Mouse (Mus musculus): ENCODE data around the gene Dthd1.

Dthd1 gene

DNA sequence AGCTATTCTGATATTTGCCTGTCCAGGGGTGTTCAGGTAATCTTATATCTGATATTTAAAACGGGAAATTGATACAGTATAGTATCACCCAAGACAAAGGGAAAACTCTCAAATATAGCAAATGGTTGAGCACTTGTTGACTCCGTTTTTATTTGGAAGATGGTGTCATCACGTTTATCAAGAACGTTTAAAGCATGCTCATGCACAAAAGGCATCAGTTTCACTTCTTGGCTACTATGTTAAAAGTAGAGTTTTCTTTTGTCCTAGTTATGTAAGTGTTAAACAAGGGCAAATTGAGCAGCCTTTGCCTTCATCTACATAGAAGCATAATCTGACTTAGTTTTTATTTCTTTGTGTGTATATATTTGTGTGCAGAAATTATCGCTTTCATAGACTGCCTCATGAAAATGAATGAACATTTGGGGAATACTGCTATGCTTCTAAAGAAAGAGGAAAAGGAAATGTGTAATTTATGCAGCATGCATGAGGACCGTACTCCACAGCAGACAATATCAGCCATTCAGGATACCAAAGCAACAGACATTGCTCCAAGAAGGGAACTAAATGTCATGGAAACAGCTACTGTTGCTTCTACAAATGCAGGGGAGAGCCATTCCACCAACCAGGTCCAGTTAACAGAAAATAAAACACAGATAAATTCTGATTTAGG, at the start of gene Dthd1:
Dthd1 (plus strand) TSS at position 422 of the 670 bp plus-strand sequence.
- no peak for DNase-seq (ENCODE audit: low spot score in 2 of 2)

DNA sequence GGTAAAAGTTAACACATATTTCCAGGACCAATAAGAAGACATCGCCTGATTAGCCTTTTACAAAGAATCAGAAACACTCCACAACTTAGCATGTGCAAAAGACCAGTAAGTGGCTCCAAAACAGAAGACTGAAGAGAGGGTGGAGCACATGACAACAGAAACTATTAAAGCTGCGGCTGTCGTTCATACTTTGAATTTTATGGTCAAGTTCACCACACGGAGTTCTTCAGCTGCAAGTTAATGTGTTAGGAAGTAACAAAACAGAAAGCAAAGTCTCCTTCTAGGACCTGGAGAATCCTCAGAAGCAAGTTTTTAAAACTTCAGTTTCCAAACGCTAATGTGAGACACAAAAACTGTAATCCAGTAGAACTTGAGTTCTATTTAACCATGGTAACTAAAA, 49.5 kb upstream of the Dthd1 start:
- no peak for DNase-seq (ENCODE audit: low spot score in 2 of 2)

DNA sequence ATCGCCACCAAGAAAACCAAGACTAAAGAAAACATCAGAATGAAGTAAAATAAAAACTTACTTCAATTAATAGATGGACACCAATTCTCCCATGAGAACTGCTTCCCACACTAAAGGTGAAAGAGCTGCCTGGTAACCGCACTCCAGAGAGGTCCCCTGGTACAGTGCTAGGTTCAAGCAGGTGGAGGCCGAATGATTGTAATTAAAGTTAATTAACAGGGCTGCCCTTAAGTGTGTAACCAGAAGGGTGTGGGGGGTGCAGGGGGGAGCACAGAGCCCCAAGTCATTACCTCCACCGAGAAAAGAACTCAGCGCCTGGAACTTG, 48.2 kb upstream of the Dthd1 start:
- DNase-seq (ENCODE audit: low spot score in 2 of 2) = no peak

DNA sequence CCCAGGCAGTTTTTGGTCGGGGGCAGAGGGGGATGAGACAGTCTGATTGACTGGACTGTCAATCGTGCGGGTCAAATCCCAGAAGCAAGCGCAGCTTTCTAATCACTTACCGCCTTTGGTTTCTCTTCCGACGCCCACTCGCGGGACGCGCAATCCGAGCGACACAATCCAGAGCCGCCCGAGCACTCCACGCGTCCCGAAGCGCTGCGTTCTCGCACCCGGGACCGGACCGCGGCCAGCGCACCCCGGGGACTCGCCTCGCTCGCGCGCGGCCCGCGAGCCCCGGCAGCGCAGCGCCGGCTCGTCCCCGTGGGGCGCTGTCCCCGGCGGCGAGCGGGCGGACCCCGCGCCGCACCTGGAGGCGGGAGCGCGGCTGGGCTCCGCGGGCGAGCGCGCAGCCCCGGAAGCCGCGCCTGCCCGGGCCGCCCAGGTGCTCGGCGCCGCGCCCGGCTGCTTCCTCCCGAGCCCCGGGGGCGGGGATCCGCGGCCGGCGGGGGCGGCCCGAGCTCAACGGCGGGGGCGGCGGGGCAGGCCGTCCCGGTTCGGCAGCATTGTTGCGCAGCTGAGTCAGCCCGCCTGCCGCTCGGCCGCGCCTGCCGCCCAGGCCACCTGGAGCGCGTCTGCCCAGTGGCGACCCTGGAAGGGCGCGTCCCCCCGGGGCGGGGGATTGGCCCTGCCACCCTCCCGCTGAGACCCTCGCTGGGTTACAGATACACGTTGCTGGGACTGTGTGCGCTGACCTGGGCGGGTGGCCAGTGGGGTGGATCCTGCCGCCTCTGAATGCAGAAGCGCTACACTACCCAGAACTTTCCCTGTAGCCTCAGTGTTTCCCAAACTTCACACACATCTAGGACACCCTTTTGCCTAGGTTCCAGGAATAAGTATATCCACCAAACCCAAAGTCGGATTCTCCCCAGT, 47.6 kb upstream of the Dthd1 start, which contains the start of gene Arap2:
Arap2 (minus strand) TSS at position 376 of the 918 bp plus-strand sequence.
- peak; percentile 55 to 60 for DNase-seq (ENCODE audit: low spot score in 2 of 2)

DNA sequence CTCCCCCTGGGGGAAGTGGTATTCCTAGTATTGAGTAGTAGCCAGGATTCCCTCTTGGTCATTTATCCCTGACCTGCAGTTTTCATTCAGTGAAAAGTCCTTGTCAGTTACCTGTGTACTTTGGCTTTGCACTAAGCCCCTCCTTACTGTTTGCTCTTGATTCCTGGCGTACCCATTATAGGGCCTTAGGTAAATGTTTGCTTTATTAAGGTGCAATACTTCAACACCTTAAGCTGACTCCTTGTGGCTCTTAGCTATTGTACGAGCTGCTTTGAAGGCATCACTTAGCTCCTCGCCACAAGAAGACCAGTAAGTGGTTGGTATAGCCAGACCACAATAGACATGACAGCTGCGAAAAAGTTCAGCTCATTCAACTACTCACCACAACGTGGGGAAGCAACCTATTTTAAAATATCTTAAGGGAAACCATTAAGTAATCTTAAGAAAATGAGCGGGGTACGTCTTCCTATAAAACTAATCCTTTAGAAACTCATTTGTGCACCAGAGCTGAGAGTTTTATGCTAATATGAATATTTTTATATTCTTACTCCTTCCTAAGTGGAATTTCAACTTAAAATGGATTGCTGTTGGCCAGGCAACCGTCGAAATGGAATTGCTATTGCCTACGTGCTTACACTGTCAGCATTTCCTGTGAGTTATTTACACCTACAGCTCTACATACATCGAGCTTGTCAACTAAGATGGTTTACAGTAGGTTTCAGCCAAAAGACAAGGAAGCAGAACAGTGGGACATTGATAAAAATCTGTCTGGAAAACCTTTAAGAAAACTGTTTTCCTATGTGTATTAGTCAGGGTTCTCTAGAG, 41.6 kb upstream of the Dthd1 start:
- no peak for DNase-seq (ENCODE audit: low spot score in 2 of 2)

DNA sequence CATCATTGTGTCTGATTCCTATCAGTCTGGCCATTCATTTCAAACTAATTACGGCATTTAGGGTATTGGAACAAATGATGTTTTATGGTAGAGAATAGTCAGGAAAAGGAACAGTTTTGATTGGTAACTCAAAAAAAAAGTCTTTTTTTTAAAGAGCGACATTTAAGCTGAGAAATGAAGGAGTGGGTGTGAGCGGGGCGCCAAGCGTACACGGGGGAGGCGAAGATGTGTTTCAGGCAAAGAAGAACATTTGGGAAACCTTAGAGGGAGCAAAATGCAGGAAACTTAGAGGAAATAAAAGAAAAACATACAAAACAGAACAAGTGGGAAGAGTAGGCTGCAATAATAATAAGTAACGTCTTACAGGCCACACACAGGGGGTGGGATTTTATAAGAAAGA, 35.8 kb upstream of the Dthd1 start:
- peak in 1 of 2 experiments; percentile 55 for DNase-seq (ENCODE audit: low spot score in 2 of 2)

DNA sequence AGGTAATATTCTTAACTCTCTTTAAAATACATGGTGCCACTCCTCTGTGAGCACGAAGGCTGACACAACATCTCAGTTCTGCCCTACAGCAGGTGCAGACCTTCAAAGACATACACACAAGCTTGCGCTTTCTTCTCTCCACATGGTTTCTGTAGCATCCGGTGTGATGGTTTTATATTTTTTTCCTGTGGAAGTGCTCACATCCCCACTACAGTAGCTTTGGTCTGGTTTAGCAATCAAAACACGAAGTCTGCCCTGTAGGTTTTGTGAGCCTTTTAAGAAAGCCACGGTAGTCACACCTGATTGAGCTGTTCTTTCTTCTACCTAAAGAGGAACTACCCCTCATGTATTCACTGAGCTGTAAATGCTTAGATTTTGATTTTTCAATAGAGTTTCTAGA, 34.9 kb upstream of the Dthd1 start:
- no peak for DNase-seq (ENCODE audit: low spot score in 2 of 2)

DNA sequence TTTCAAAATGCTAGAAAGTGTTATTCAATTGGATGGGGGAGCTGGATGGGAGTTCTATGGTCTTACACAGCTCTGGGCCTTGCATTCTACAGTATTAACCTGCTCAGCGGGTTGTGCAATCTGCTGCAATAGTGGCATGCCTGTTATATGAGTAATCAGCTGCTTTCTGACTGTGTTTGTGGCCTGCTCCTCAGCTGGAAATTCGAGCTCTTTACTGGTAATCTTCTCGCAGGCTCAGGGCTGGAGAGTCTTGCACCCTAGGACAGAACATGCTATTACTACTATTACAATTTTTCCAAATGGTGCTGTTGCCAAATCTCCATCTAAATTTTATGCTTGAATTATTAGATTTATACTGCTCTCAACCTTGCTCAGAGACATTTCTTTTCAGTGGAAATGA, 26.8 kb upstream of the Dthd1 start:
- DNase-seq (ENCODE audit: low spot score in 2 of 2) = no peak

DNA sequence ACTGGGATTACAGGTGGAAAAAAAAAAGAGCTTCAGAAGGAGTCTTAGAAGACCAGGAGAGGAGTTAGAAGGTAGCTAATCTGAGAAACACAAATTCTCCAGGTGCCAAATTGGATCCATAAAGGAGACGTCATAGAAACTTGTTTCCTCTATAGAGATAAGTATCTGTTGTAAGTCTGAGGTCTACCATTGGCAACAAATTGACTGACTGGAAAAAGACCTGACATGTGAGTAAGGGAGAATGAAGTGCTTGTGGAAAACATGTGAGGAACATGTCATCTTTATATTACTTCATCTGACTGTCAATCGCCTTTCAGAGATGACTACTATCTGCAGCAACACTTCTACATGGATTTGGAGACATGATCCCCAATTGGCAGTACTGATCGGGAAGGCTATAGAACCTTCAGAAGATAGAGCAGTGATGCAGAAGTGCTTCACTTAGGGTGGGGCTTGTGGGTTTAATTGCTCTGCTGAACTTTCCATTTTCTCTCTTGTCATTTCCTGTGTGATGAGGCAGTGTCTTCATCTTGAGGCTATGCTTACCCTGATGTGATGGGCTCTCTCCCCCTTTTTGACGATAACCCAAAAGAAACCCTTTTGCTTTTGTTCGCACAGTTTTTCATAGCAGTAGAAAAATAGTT, 22.6 kb upstream of the Dthd1 start:
- DNase-seq (ENCODE audit: low spot score in 2 of 2) = no peak

DNA sequence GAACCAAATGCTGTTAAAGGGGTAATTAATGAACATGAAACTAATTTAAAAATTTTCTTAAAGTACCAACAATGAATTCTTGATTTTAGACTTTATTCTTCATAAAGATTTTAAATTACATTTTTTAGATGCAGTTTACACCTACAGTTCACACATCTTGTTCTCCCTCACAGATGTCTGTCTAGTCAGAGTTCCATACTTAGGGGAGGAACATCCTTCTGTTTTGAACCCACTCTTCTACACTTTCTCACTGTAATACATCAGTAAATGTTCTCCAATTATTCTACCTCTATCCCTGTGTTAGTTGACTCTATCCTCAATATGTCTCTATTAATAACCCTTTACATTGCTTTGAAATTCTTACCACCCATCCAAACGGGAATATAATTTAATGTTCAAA, 20.8 kb upstream of the Dthd1 start:
- DNase-seq (ENCODE audit: low spot score in 2 of 2) = no peak

DNA sequence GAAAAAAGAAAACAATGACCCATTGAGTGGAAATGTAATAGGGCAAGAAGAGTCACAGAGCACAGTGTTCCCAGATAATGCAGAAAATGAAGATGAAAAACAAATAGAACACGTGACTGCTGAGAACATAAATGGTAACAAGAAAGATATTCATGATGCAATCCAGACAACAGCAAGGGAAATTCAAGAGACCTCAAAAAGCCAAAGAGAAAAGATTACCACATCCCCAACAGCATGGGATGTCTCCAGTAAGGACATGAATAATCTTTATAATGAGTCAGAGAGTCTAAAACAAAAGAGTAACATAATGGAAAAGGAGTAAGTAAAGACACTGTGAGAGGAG, 420 bp downstream of the Dthd1 start:
- DNase-seq (ENCODE audit: low spot score in 2 of 2) = no peak

DNA sequence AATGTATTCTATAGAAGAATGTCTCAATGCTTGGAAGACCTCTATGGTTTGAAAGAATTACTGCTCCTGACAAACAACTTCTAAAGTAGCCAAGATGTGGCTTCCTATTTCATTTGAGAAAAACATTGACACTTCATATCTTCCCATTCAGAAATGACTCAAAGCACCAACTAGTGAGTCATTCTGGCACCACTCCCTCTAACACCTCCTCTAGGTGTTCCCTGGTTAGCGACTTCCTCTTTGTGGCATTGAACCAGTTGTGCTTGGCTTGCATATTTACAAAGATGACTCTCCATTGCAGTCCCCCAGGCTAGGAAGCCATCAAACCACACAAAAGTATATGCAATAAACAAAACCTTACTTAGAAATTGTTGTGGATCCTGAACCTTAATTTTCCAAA, 2.1 kb downstream of the Dthd1 start:
- DNase-seq (ENCODE audit: low spot score in 2 of 2) = peak; percentile 25 to 36

DNA sequence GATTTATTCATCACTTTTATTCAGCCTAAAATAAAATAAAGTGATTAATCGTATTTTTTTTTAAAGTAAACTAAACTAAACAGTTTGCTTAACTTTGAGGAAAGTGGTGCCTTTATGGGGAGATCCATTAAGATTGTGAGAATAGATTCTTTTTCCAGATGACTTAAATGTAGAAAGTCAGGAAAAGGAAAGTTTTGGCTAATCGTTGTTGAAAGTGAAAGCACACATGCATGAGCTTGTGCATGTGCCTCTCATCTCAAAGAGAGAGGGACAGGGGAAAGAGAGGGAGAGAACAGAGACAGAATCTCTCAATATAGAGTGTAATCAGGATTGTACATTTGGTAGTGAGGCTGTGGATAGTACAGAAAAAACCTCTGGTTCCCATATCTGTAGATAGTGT, 5.9 kb downstream of the Dthd1 start:
- DNase-seq (ENCODE audit: low spot score in 2 of 2) = no peak

DNA sequence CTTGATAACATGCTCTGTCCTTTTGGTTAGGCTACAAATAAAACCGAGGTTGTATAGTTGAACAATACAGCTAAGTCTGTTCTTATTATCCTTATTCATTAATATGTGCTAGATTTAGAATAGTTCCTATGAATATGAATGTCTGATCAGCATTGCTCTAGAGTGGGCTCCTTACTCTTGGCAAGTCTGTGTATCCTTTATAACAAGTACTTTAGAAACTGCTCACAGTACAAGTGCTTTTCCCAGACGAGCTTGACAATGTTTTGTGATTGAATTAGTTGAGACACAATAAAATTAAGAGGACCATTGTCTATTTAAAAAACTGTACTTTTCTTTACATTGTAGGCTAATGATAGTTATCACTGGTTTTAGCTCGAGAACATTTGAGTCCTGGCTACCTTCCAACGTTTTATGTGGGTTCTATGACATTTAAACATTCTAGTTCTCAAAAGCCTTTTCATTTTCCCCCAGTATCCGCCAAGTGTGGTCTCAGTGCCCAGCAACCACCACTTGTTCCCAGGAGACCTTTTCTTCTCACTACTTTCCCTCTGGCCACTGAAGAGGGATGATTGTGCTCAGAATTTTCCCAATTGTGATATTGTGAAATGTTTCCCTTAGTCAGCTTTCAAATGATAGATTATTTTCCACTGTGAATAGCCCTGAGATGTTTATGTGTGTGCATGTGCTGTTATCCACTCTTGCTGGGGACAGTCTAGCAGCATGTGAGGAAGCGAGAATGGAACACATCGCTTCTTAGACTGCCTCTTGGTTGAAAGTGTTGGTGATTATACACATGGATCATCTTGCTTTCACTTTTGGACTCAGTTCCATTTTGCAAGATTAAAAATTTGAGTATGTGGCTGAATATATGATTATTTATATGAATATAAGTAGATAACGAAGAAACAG, 7.0 kb downstream of the Dthd1 start:
- no peak for DNase-seq (ENCODE audit: low spot score in 2 of 2)

DNA sequence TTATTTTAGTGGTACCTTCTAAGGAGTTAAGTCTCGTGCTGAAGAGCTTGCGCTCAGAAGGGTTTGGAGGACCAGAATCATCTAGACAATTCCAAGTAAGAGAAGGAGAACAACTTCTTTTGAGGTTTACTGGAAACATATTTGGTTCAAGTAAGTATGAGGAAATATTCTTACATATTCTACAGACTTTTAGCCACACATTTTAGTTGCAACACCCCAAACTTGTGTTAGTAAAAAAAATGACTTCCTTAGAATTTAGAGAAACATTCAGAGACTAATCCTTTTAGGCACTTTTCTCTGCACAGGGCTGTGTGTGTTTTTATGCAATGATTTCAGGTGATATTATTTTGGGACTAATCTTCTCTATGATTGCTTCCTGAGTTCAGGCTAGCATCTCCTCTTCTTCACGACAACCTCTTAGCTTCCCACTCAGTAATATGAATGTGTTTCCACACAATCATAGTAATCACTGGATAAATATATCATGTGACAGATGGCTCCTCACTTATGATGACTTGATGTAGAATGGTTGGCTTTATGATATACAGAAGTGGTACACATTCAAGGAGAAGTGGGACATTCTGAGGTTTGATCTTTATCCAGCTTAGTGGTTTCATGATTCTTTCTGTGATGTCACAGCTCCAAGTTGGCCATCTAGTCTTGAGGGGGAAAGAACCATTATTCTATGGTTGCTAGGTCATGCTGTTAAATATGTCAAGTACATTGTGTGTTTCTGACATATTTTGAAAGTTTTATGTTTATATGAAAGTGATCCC, 29.5 kb downstream of the Dthd1 start:
- DNase-seq (ENCODE audit: low spot score in 2 of 2) = no peak

DNA sequence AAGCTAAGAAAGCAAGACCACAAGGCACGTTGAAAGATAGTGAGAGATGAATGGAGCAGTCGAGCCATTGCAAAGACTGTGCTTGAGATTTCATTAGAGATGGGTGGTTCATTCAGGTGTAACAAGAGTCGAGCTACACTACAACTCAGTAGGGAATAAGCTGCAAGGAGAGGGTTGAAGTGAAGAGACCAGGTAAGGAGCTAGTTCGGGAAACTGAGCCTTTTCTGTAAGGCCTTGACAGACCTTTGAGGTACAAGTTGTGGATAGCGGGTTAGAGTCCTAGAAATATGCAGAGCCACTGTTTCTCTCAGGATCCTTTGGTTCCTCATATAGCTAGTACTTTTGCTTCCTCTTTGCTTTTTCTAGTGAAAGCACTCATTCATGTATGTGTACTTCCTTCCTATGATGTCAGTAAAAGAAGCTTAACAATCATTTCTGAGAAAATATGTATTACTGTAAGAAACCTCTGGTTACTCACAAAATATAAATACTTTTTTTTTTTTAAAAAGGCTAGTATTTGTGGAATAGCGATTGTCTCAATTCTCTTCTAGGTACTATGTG, 33.0 kb downstream of the Dthd1 start:
- DNase-seq (ENCODE audit: low spot score in 2 of 2) = no peak

DNA sequence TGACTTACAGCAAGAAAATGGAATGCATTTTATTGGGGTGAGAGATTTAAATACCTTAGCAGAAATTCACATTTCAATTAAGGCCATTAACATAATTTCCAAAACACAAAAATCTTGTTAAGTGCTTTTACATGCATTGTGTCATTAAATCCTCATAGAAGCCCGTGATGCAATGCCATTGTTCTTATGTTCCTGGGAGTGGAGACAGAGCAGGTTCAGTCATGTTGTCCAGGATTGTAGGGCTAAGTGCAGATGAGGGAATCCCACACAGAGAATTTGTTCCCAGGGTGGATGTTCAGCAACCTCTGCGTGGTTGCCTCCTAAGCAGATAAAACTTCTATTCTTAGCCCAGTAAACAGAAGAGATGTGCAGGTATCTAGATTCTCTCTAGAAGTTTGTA, 37.7 kb downstream of the Dthd1 start:
- DNase-seq (ENCODE audit: low spot score in 2 of 2) = no peak

DNA sequence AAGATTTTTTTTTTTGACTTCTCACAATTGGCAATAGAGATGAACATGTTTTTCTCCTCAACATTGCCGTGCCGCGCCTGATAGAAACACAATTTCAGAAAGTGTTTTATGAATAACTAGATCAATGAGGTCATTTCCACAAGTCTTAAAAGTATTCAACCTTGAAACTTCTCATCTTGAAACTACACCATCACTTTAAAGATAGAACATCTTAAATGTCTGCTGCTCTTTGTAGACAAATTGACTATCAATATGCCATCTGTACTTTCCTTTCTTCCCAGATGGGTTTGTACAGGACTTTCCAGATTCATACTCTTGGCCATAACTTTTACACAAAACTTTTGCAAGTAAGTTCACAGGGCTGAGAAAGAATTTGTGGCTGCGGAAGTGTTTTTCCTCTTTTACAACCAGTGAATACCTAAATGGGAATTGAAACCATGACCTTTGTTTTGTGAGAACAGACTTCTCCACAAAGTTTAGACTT, 40.8 kb downstream of the Dthd1 start:
- DNase-seq (ENCODE audit: low spot score in 2 of 2) = no peak

DNA sequence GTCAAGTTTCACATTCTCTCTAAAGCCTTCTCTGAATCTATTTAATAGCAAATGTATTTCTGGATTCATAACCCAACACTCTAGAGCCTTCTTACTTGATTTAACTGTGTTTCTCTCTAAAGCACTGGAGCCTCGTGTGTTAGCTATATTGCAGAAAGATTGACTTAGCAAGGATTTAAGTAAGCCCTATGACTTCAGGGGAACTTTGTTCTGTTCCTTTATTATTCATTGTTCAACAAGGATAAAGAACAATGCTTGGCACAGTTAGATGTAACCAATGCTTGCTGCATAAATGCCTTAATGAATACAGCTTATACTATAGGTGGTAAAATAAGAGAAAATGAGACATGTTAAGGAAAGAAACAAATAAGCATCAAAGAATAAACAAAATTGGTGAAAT, 43.9 kb downstream of the Dthd1 start:
- no peak for DNase-seq (ENCODE audit: low spot score in 2 of 2)

DNA sequence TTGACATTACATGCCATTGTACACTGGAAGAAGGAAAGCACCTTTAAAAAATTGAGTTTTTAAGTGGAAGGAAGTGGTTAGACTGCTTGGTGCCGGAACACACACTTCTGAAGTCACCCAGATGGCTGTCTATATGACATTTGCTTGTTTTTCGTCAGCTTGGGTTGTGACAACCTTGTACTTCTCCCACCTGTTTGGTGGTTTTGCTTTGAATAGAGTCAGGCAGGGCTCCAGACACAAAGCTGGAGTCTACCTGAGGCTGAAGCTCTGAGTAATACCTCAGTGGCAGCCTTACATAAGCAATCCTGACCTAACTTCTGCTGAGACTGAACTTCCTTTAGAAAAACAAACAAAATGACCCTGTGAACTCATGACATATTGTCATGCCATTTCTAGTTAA, 44.7 kb downstream of the Dthd1 start:
- no peak for DNase-seq (ENCODE audit: low spot score in 2 of 2)

Measured in right cerebral cortex, adult 2 months (tissue).